Mouse (Mus musculus): ENCODE data around the gene Tas2r102. TPM values are rescaled to one million over a fixed set of nuclear protein-coding genes. Genes with fewer than 3 reads are reported as not detected.

Gene Tas2r102
- polyA plus RNA-seq (2012; rRNA removed), result not detected in 2 replicates

DNA sequence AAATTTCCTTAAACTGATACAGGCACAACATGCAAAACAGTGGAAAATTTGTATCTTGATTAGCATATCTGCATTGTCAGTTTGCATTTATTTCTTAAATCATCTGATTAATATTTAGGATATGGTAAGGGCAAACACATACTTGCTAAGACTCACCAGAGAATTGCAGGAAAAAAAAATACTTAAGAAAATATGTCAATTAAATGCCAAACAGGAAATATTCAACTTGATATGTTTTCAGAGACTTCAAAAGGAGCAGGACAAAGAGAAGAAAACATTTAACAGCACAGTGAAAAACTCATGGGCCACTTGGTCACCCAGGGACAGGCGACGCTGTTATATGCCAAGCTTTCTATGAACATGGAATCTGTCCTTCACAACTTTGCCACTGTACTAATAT lies at the start of gene Tas2r102:
Gene Tas2r102, plus strand, starts transcription at position 301 of the 400 bp plus-strand sequence.
- DNase-seq (ENCODE audit: extremely low spot score in 1 of 2, low spot score in 1 of 2), result no peak

DNA sequence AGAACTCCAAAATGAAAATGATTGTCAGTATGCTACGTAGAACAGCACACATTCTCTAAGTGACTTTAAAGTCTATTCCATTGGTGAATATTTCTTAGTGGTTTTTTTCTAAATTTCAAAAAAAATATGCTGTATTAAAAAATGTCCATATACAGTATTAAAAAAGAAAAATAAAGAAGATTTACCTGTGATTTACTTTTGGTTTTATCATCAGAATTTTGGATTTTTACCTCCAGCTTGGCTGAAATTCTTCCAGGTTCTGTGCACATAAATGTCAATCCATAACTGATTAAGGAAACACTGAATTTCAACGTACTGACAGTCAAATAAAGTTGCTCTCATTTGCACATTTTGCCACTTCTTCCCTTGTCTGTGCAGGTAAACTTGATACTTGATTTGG lies 24.0 kb upstream of the Tas2r102 start, which contains the start of gene Tas2r115:
Gene Tas2r115, minus strand, starts transcription at position 101 of the 400 bp plus-strand sequence.
- no peak for DNase-seq (ENCODE audit: extremely low spot score in 1 of 2, low spot score in 1 of 2)

DNA sequence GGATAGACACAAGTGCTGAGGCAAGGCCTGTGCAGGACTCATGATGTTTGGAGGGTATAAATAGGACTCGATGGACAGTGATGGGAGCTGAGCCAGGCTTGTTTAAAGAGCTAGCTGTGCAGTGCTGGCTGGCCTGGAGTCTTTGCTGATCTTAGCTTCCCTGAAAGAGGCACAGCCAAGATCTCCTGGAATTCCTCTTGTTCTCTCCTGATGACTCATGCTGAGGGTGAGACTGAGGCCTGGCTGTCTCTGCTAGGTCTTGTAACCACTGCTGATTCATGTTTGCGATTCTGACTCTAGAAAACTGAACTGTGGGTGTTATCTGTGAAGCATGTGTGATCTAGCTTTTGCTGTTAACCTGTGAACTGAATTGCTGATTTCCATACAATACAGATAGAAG lies 11.7 kb upstream of the Tas2r102 start:
- peak in 1 of 2 experiments; percentile 6 for DNase-seq (ENCODE audit: extremely low spot score in 1 of 2, low spot score in 1 of 2)

DNA sequence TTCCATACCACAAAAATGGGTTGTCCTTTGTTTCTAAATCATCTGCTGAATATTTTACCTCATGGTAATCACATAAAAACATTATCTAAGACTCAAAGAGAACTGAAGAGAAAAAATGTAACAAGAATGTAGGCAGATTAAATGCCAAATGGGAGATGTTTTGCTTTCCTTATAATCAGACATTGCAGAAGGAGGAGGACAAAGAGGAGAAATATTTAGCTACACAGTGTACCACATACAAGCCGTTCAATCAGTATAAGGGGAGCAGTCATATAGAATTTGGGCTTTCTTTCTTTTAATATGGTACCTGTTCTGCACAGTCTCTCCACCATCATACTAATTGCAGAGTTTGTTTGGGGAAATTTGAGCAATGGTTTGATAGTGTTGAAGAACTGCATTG lies 7.5 kb upstream of the Tas2r102 start, which contains the start of gene Tas2r124:
Gene Tas2r124, plus strand, starts transcription at position 301 of the 400 bp plus-strand sequence.
- DNase-seq (ENCODE audit: extremely low spot score in 1 of 2, low spot score in 1 of 2), result no peak

DNA sequence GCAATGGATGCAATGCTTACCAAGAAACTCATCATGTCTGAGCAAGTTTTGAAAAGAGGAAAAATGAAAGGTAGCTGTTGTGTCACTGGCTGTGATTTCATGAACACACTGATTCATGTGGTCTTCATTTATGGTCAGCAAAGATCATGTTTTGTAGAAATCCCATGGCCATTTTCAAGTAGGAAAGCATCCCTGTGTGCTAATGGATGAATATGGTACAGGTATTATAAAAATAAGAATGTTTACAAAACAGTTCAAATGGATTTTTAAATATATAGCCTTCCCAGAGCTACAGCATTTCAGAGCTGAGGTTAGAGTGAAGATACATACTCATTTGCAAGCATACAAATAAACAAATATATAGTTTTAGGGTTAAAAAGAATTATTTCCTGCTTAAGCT lies 16.1 kb downstream of the Tas2r102 start, which contains the start of gene Tas2r136:
Gene Tas2r136, minus strand, starts transcription at position 101 of the 400 bp plus-strand sequence.
- DNase-seq (ENCODE audit: extremely low spot score in 1 of 2, low spot score in 1 of 2), result no peak

DNA sequence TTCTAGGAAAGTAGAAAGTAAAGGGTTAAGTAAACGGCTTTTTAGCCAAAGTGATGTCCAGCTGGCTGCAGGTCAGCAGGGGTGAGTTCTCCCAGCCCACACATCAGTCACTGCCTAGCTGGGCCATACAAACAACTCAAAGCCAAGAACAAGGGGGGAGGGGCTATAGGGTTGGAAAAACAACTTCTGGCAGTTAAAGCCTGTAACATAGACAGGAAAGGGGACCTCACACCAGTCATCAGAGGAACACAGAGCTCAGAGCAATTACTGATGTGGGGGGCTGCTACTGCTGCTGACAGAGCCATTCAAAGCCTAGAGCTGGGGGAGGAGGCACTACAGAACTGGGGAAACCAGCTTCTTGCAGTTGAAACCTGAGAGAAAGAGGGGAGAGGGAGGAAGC lies 33.5 kb downstream of the Tas2r102 start:
- no peak for DNase-seq (ENCODE audit: extremely low spot score in 1 of 2, low spot score in 1 of 2)

DNA sequence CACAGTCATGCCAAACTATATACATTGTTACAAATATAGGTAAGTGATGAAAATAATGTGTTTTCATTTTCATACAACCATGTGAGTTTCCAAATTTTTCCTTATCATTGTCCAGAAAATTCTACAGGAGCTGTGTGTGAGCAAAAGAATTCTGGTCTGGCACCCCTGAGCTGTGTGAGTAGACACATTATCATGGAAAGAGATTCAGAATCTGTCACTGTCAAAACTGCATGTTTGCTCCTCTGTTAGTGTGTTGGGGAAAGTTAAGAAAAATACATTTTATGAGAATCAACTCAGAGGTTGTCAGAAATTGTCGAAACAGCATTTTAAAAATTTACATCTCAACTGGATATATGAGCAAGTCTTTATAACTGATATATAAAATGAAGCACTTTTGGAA lies 40.6 kb downstream of the Tas2r102 start, which contains the start of gene Tas2r117:
Gene Tas2r117, plus strand, starts transcription at position 301 of the 400 bp plus-strand sequence.
- no peak for DNase-seq (ENCODE audit: extremely low spot score in 1 of 2, low spot score in 1 of 2)

Other genes starting within 250 kb of the Tas2r102 start
- not detected in 2 replicates for gene Prh1, start 192.3 kb upstream of the Tas2r102 start, polyA plus RNA-seq (2012; rRNA removed)
- not detected in 2 replicates for gene Prp2, start 166.2 kb upstream of the Tas2r102 start, polyA plus RNA-seq (2012; rRNA removed)
- gene A630073D07Rik, start 110.6 kb upstream of the Tas2r102 start, polyA plus RNA-seq (2012; rRNA removed), result not detected in 2 replicates
- gene Tas2r120, start 105.2 kb upstream of the Tas2r102 start, polyA plus RNA-seq (2012; rRNA removed), result not detected in 2 replicates
- not detected in 2 replicates for gene Tas2r121, start 61.1 kb upstream of the Tas2r102 start, polyA plus RNA-seq (2012; rRNA removed)
- not detected in 2 replicates for gene Tas2r122, start 50.2 kb upstream of the Tas2r102 start, polyA plus RNA-seq (2012; rRNA removed)
- gene Tas2r115, start 24.1 kb upstream of the Tas2r102 start, polyA plus RNA-seq (2012; rRNA removed), result not detected in 2 replicates
- not detected in 2 replicates for gene Tas2r124, start 7.4 kb upstream of the Tas2r102 start, polyA plus RNA-seq (2012; rRNA removed)
- gene Tas2r136, start 16.0 kb downstream of the Tas2r102 start, polyA plus RNA-seq (2012; rRNA removed), result not detected in 2 replicates
- gene Tas2r117, start 40.7 kb downstream of the Tas2r102 start, polyA plus RNA-seq (2012; rRNA removed), result not detected in 2 replicates
- not detected in 2 replicates for gene Tas2r123, start 85.0 kb downstream of the Tas2r102 start, polyA plus RNA-seq (2012; rRNA removed)
- gene Tas2r116, start 93.3 kb downstream of the Tas2r102 start, polyA plus RNA-seq (2012; rRNA removed), result not detected in 2 replicates
- not detected in 2 replicates for gene Tas2r110, start 105.9 kb downstream of the Tas2r102 start, polyA plus RNA-seq (2012; rRNA removed)
- gene Tas2r113, start 130.9 kb downstream of the Tas2r102 start, polyA plus RNA-seq (2012; rRNA removed), result not detected in 2 replicates
- not detected in 2 replicates for gene Tas2r125, start 147.5 kb downstream of the Tas2r102 start, polyA plus RNA-seq (2012; rRNA removed)
- not detected in 2 replicates for gene Tas2r129, start 189.0 kb downstream of the Tas2r102 start, polyA plus RNA-seq (2012; rRNA removed)
- not detected in 2 replicates for gene Tas2r131, start 195.8 kb downstream of the Tas2r102 start, polyA plus RNA-seq (2012; rRNA removed)
- not detected in 2 replicates for gene Tas2r109, start 218.8 kb downstream of the Tas2r102 start, polyA plus RNA-seq (2012; rRNA removed)

Data from frontal cortex, adult 2 months (tissue).